Mouse (Mus musculus) myocyte (in vitro differentiated cells): ENCODE measurements around the gene Tbc1d20. TPM values are rescaled to one million over a fixed set of nuclear protein-coding genes. Genes with fewer than 3 reads are reported as not detected.

Experiments used
- H3K27me3 ChIP-seq: one replicate; pipeline ENCODE4 v1.6.1; 2011; ENCODE audit not compliant: control insufficient read depth, insufficient read depth, insufficient read length
- H3K36me3 ChIP-seq: one replicate; pipeline ENCODE4 v1.6.1; 2011; ENCODE audit not compliant: control insufficient read depth, insufficient read depth
- H3K4me2 ChIP-seq: one replicate; pipeline ENCODE4 v1.6.1; 2011; ENCODE audit warnings: low read depth, control low read depth
- H3K4me3 ChIP-seq: one replicate; pipeline ENCODE4 v1.5.1; 2011; ENCODE audit warnings: mild to moderate bottlenecking, control low read depth, moderate library complexity
- H3K79me2 ChIP-seq: one replicate; pipeline ENCODE4 v1.6.1; 2011; ENCODE audit not compliant: control insufficient read depth, insufficient read depth
- H3ac ChIP-seq: one replicate; pipeline ENCODE4 v1.6.1; 2011; ENCODE audit not compliant: control insufficient read depth, insufficient read length
- CEBPB ChIP-seq: IDR thresholded peaks from 2 replicates; pipeline ENCODE4 v1.6.1; 2011; ENCODE audit warnings: mild to moderate bottlenecking, moderate library complexity; ENCODE audit not compliant: poor library complexity, insufficient read depth, severe bottlenecking
- E2F4 ChIP-seq: IDR thresholded peaks from one replicate; pipeline ENCODE4 v1.6.1; 2011; ENCODE audit warnings: mild to moderate bottlenecking, control low read depth, moderate library complexity; ENCODE audit not compliant: insufficient read depth
- MAX ChIP-seq: IDR thresholded peaks from one replicate; pipeline ENCODE4 v1.6.1; 2011; ENCODE audit warnings: low read depth, mild to moderate bottlenecking, control low read depth
- MYOD1 ChIP-seq, 3 experiments: IDR thresholded peaks; one replicate each; pipeline ENCODE4 v1.6.1; 2011; ENCODE audit warnings: control low read depth in 2 of 3, low read depth in 2 of 3, mild to moderate bottlenecking in 2 of 3, moderate library complexity in 1 of 3; ENCODE audit not compliant: insufficient read length in 2 of 3, control insufficient read depth in 1 of 3
- MYOG ChIP-seq, 3 experiments: IDR thresholded peaks; one replicate each; pipeline ENCODE4 v1.6.1; 2011; ENCODE audit warnings: control low read depth in 2 of 3, low read depth in 2 of 3, mild to moderate bottlenecking in 2 of 3; ENCODE audit not compliant: insufficient read length in 2 of 3, control insufficient read depth in 1 of 3, insufficient read depth in 1 of 3
- POLR2A ChIP-seq: IDR thresholded peaks from one replicate; pipeline ENCODE4 v1.6.1; 2011; ENCODE audit warnings: low read depth, mild to moderate bottlenecking, control low read depth, moderate library complexity; ENCODE audit not compliant: insufficient read length
- POLR2AphosphoS2 ChIP-seq: IDR thresholded peaks from one replicate; pipeline ENCODE4 v1.6.1; 2011; ENCODE audit warnings: low read depth, control low read depth; ENCODE audit not compliant: insufficient read length
- REST ChIP-seq: IDR thresholded peaks from one replicate; pipeline ENCODE4 v1.6.1; 2011; ENCODE audit warnings: mild to moderate bottlenecking, control low read depth, moderate library complexity; ENCODE audit not compliant: insufficient read depth, insufficient read length
- SRF ChIP-seq: IDR thresholded peaks from one replicate; pipeline ENCODE4 v1.6.1; 2011; ENCODE audit warnings: low read depth; ENCODE audit not compliant: control insufficient read depth, insufficient read length
- TCF12 ChIP-seq: IDR thresholded peaks from one replicate; pipeline ENCODE4 v1.6.1; 2011; ENCODE audit warnings: mild to moderate bottlenecking, control low read depth; ENCODE audit not compliant: poor library complexity, insufficient read depth, severe bottlenecking
- TCF3 ChIP-seq: IDR thresholded peaks from one replicate; pipeline ENCODE4 v1.6.1; 2011; ENCODE audit warnings: low read depth, control low read depth; ENCODE audit not compliant: insufficient read length
- USF1 ChIP-seq: IDR thresholded peaks from one replicate; pipeline ENCODE4 v1.6.1; 2011; ENCODE audit warnings: low read depth, mild to moderate bottlenecking, control low read depth, moderate library complexity
- polyA plus RNA-seq: library from polyadenylated mRNA; unstranded; fragments of >200 nt; fragmentation: generic; extraction: Trizol; gene quantifications from one replicate; pipeline ENCODE4 v1.2.1, GENCODE M21; 2012; ENCODE audit warnings: missing spikeins

The Tbc1d20 gene
- polyA plus RNA-seq, 1 experiment, result 51.8 TPM

- H3K79me2 ChIP-seq, result no peaks in the 10 kb centered on the region
- H3K4me2 ChIP-seq, result no peak overlapping the region
- H3K27me3 ChIP-seq, result no peaks in the 10 kb centered on the region
- no peak overlapping the region for H3ac ChIP-seq
- H3K4me3 ChIP-seq, result no peak overlapping the region
- TF ChIP-seq POLR2AphosphoS2 (peak; percentile 27), TCF12 (no peak), CEBPB (no peak), MYOD1 (IDR thresholded peaks at IDR 0.05; ENCODE audit: control insufficient read depth in 1 of 3, insufficient read length in 2 of 3, low read depth in 2 of 3) (no peak)
- peaks cover 35% of the 10 kb centered on the region for H3K36me3 ChIP-seq
Measured at GRCm38 (mm10) chr2:152312996-152313395, 19.4 kb downstream of the Tbc1d20 start.

DNA sequence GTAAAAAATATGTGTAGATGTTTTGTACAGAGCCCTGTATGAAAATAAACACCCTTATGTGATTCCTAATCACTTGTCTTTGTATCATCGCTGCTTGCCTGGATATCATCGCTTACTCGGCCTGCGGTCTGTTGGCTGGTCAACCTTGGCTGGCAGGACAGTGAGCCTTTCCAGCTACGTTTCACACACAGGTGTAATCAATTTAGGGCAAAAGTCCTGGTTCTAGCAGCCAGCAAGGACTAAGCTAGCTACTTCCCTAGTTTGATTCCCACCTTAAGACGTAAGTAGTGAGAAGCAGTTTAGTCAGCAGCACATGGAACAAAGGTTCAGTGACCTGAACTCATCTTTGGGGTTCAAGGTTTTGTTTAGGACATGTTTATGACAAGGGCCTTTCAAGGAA is 20.3 kb downstream of the Tbc1d20 start:
- H3K4me3 ChIP-seq, result no peak overlapping the region
- no peak overlapping the region for H3ac ChIP-seq
- TF ChIP-seq USF1 (no peak), MAX (no peak), SRF (no peak), MYOG (IDR thresholded peaks at IDR 0.05; ENCODE audit: control insufficient read depth in 1 of 3, insufficient read depth in 1 of 3, insufficient read length in 2 of 3, low read depth in 2 of 3) (no peak), POLR2A (no peak), MYOD1 (IDR thresholded peaks at IDR 0.05; ENCODE audit: control insufficient read depth in 1 of 3, insufficient read length in 2 of 3, low read depth in 2 of 3) (no peak), TCF3 (no peak), REST (no peak), TCF12 (no peak), POLR2AphosphoS2 (no peak), CEBPB (no peak)
- no peaks in the 10 kb centered on the region for H3K27me3 ChIP-seq
- peaks cover 26% of the 10 kb centered on the region for H3K36me3 ChIP-seq
- no peaks in the 10 kb centered on the region for H3K79me2 ChIP-seq
- H3K4me2 ChIP-seq, result no peak overlapping the region

DNA sequence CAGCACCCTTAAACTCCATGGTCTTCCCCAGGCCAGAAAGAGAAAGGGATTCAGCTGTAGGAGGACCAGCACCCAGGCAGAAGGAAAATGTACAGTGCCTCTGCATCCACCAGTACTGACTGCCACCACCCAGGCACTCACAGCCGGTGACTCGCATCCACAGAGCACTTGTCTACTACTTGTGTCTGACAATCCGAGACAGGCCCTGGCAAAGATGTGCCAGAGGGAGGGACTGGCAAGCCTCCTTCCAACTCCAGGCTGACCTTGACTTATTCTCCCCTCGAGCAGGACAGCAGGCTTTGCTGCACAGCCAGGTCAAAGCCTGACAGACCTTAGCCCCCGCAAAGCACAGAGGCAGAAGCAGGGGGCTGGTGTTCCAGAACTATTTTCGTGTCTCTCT is 23.4 kb downstream of the Tbc1d20 start:
- H3K4me3 ChIP-seq, result no peak overlapping the region
- H3ac ChIP-seq, result no peak overlapping the region
- no peaks in the 10 kb centered on the region for H3K79me2 ChIP-seq
- TF ChIP-seq SRF (no peak), MAX (no peak), E2F4 (no peak), MYOD1 (IDR thresholded peaks at IDR 0.05; ENCODE audit: control insufficient read depth in 1 of 3, insufficient read length in 2 of 3, low read depth in 2 of 3) (no peak), CEBPB (no peak), MYOG (IDR thresholded peaks at IDR 0.05; ENCODE audit: control insufficient read depth in 1 of 3, insufficient read depth in 1 of 3, insufficient read length in 2 of 3, low read depth in 2 of 3) (no peak), TCF3 (no peak), TCF12 (no peak), REST (no peak), POLR2AphosphoS2 (no peak), USF1 (no peak), POLR2A (no peak)
- no peaks in the 10 kb centered on the region for H3K27me3 ChIP-seq
- H3K4me2 ChIP-seq, result no peak overlapping the region
- peaks cover 20% of the 10 kb centered on the region for H3K36me3 ChIP-seq

DNA sequence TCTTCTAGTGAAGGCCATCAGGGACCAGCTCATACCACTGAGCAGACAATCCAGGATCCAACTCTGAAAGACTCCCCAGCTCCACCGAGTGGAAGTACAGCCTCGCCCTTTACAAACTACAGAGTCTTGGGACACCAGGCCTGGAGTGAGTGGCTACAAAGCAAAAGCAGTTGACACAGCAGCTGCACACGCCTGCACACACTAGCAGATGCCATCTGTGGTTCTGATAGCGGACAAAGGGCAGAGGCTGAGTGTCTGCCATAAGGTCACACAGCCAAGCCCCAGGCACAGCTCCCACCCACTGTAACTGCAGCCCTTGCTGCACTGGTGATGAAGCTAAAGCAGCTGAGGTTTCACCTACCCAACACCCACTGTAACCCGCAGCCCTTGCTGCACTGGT is 27.9 kb downstream of the Tbc1d20 start:
- Histone ChIP-seq H3K36me3 (peaks cover 9% of the 10 kb centered on the region), H3K27me3 (no peaks in the 10 kb centered on the region), H3K4me2 (no peak overlapping the region), H3K4me3 (no peak overlapping the region), H3K79me2 (no peaks in the 10 kb centered on the region), H3ac (no peak overlapping the region)
- peak; percentile 62 for TF ChIP-seq TCF3
- TF ChIP-seq MAX, result no peak
- TF ChIP-seq MYOG (IDR thresholded peaks at IDR 0.05; ENCODE audit: control insufficient read depth in 1 of 3, insufficient read depth in 1 of 3, insufficient read length in 2 of 3, low read depth in 2 of 3), result peak; percentile 53 to 95 (median 92)
- peak in 2 of 3 experiments; percentile 84 to 94 for TF ChIP-seq MYOD1 (IDR thresholded peaks at IDR 0.05; ENCODE audit: control insufficient read depth in 1 of 3, insufficient read length in 2 of 3, low read depth in 2 of 3)
- TF ChIP-seq TCF12, result peak; percentile 8

- no peak for TF ChIP-seq SRF
- no peak for TF ChIP-seq E2F4
- no peak for TF ChIP-seq POLR2A
- no peak for TF ChIP-seq TCF12
- no peak for TF ChIP-seq REST
- TF ChIP-seq MAX, result no peak
- TF ChIP-seq MYOD1 (IDR thresholded peaks at IDR 0.05; ENCODE audit: control insufficient read depth in 1 of 3, insufficient read length in 2 of 3, low read depth in 2 of 3), result no peak
- TF ChIP-seq CEBPB, result no peak
- no peak for TF ChIP-seq USF1
- no peak for TF ChIP-seq POLR2AphosphoS2
- TF ChIP-seq TCF3, result no peak
- TF ChIP-seq MYOG (IDR thresholded peaks at IDR 0.05; ENCODE audit: control insufficient read depth in 1 of 3, insufficient read depth in 1 of 3, insufficient read length in 2 of 3, low read depth in 2 of 3), result no peak
Measured at GRCm38 (mm10) chr2:152322198-152322597, 28.6 kb downstream of the Tbc1d20 start.

More at GRCm38 (mm10) chr2:152322198-152322597, 28.6 kb downstream of the Tbc1d20 start:
- no peaks in the 10 kb centered on the region for H3K79me2 ChIP-seq
- H3K36me3 ChIP-seq, result peaks cover 9% of the 10 kb centered on the region
- no peak overlapping the region for H3K4me3 ChIP-seq
- H3ac ChIP-seq, result no peak overlapping the region
- H3K27me3 ChIP-seq, result no peaks in the 10 kb centered on the region
- H3K4me2 ChIP-seq, result no peak overlapping the region
